13 mouse cellular contexts compared by ENCODE assay signal in genomic region chr5:118113617-118114016, GRCm38 (mm10). TPM values are rescaled to one million over a fixed set of nuclear protein-coding genes. Genes with fewer than 3 reads are reported as not detected.
DNase-seq lines count a peak whose midpoint lies in the region; ATAC-seq and TF ChIP-seq lines count a peak whose summit lies in the region.
"Had no signal": no experiment of that assay in that cellular context is flagged by ENCODE, and none has a peak within 500 bp of the region (broad histone marks: within the 10 kb centered on the region; RNA-seq: fewer than 3 reads in every experiment).

No protein-coding gene starts in this region.

- peaks cover 29% of the 10 kb centered on the region for H3K36me3 ChIP-seq in kidney, postnatal 0 days (ENCODE audit: insufficient read depth, low read length)
- peaks cover 60% of the 10 kb centered on the region for H3K36me3 ChIP-seq in kidney, embryonic 15.5 days
- H3K36me3 ChIP-seq in forebrain, embryonic 14.5 days (ENCODE audit: control insufficient read depth, insufficient read depth, low read length), result peaks cover 19% of the 10 kb centered on the region
- H3K36me3 ChIP-seq in heart, embryonic 12.5 days, result peaks cover 57% of the 10 kb centered on the region

- no peaks in the 10 kb centered on the region for H3K9me3 ChIP-seq in kidney, postnatal 0 days (replicated peaks; ENCODE audit: low read length)
- no peaks in the 10 kb centered on the region for H3K9me3 ChIP-seq in kidney, embryonic 15.5 days (replicated peaks)
- H3K9me3 ChIP-seq in forebrain, embryonic 14.5 days (replicated peaks; ENCODE audit: control insufficient read depth, low read length), result no peaks in the 10 kb centered on the region
- H3K9me3 ChIP-seq in heart, embryonic 12.5 days (replicated peaks), result no peaks in the 10 kb centered on the region
- H3K9me3 ChIP-seq: G1E; hindbrain, embryonic 12.5 days; limb, embryonic 15.5 days had no signal

- peak; percentile 12; the same call in 1 of the 2 replicates for TF ChIP-seq CTCF in kidney, postnatal 0 days (IDR thresholded peaks at IDR 0.05; ENCODE audit: low read depth)

- no peaks in the 10 kb centered on the region for H3K4me1 ChIP-seq in kidney, postnatal 0 days (replicated peaks; ENCODE audit: insufficient read depth, low read length)
- H3K4me1 ChIP-seq in kidney, embryonic 15.5 days, result peaks cover 2% of the 10 kb centered on the region; the same call in 1 of the 2 replicates
- peaks cover 19% of the 10 kb centered on the region for H3K4me1 ChIP-seq in forebrain, embryonic 14.5 days (ENCODE audit: control insufficient read depth, insufficient read depth, low read length)
- peaks cover 19% of the 10 kb centered on the region for H3K4me1 ChIP-seq in heart, embryonic 12.5 days (replicated peaks)

- no peak overlapping the region for H3K9ac ChIP-seq in kidney, postnatal 0 days (ENCODE audit: low read depth, low read length)
- no peak overlapping the region for H3K9ac ChIP-seq in kidney, embryonic 15.5 days
- no peak overlapping the region for H3K9ac ChIP-seq in forebrain, embryonic 14.5 days (ENCODE audit: low read length)
- no peak overlapping the region for H3K9ac ChIP-seq in heart, embryonic 12.5 days
- H3K9ac ChIP-seq: hindbrain, embryonic 12.5 days; limb, embryonic 15.5 days had no signal

- no peak for DNase-seq in kidney, postnatal 0 days (ENCODE audit: low spot score)
- peak; percentile 86 for DNase-seq in forebrain, embryonic 14.5 days (ENCODE audit: low spot score)
- peak; percentile 59 to 74 for DNase-seq in layer of hippocampus, postnatal 14 days (ENCODE audit: low spot score in 2 of 2)
- peak; percentile 83 for DNase-seq in right cerebral cortex, postnatal 25 days
- no peak for DNase-seq in adipocyte (ENCODE audit: low spot score)
- DNase-seq in thymus, postnatal 25 days, result no peak
- DNase-seq: thymus, postnatal 14 days had no signal

- H3K4me3 ChIP-seq in kidney, postnatal 0 days (replicated peaks; ENCODE audit: low read depth, low read length), result no peak overlapping the region
- H3K4me3 ChIP-seq in kidney, embryonic 15.5 days (replicated peaks), result no peak overlapping the region
- H3K4me3 ChIP-seq in forebrain, embryonic 14.5 days (ENCODE audit: low read depth, low read length), result no peak overlapping the region
- H3K4me3 ChIP-seq in heart, embryonic 12.5 days, result no peak overlapping the region
- H3K4me3 ChIP-seq: hindbrain, embryonic 12.5 days; limb, embryonic 15.5 days had no signal

- WGBS in kidney, postnatal 0 days, result 81% methylated on average over 11 of the region's 13 CpGs
- 75% methylated on average over 13 of the region's 13 CpGs for WGBS in kidney, embryonic 15.5 days
- 51% methylated on average over 13 of the region's 13 CpGs for WGBS in forebrain, embryonic 14.5 days
- WGBS in heart, embryonic 12.5 days, result 85% methylated on average over 13 of the region's 13 CpGs

- no peak overlapping the region for H3K27ac ChIP-seq in kidney, postnatal 0 days
- H3K27ac ChIP-seq in kidney, embryonic 15.5 days, result no peak overlapping the region
- H3K27ac ChIP-seq in forebrain, embryonic 14.5 days (ENCODE audit: low read depth, low read length), result peak overlapping the region; percentile 60
- H3K27ac ChIP-seq in heart, embryonic 12.5 days (ENCODE audit: poor library complexity, severe bottlenecking), result no peak overlapping the region
- H3K27ac ChIP-seq: hindbrain, embryonic 12.5 days; limb, embryonic 15.5 days had no signal

- H3K4me2 ChIP-seq in kidney, postnatal 0 days (ENCODE audit: low read length), result no peak overlapping the region
- no peak overlapping the region for H3K4me2 ChIP-seq in kidney, embryonic 15.5 days
- H3K4me2 ChIP-seq in forebrain, embryonic 14.5 days (ENCODE audit: low read length), result no peak overlapping the region
- no peak overlapping the region for H3K4me2 ChIP-seq in heart, embryonic 12.5 days
- H3K4me2 ChIP-seq: hindbrain, embryonic 12.5 days; limb, embryonic 15.5 days had no signal

- no peaks in the 10 kb centered on the region for H3K27me3 ChIP-seq in kidney, postnatal 0 days (ENCODE audit: insufficient read depth, low read length)
- H3K27me3 ChIP-seq in kidney, embryonic 15.5 days, result no peaks in the 10 kb centered on the region
- H3K27me3 ChIP-seq in forebrain, embryonic 14.5 days (replicated peaks; ENCODE audit: control insufficient read depth, insufficient read depth, low read length), result no peaks in the 10 kb centered on the region
- no peaks in the 10 kb centered on the region for H3K27me3 ChIP-seq in heart, embryonic 12.5 days (replicated peaks)
- H3K27me3 ChIP-seq: hindbrain, embryonic 12.5 days; limb, embryonic 15.5 days had no signal

- no peak for ATAC-seq in kidney, postnatal 0 days (replicated peaks; ENCODE audit: low FRiP score, low read depth)
- no peak for ATAC-seq in kidney, embryonic 15.5 days (replicated peaks; ENCODE audit: low FRiP score)
- peak; percentile 47 for ATAC-seq in forebrain, embryonic 14.5 days
- no peak for ATAC-seq in heart, embryonic 12.5 days (ENCODE audit: insufficient number of reproducible peaks, low FRiP score)

RNA-seq across cellular contexts. Expression of gene Fbxw8, which starts 41.6 kb away (rescaled TPM):
- 23.9 and 24.7 TPM in 2 replicates for polyA plus RNA-seq in kidney, postnatal 0 days (2015; fragmentation: Nextera tagmentation; extraction: Ambion mirVana)
- 25.7 and 28.9 TPM in 2 replicates for polyA plus RNA-seq in kidney, embryonic 15.5 days (2015; fragmentation: Nextera tagmentation; extraction: Ambion mirVana)
- 17.1 and 19.5 TPM in 2 replicates for polyA plus RNA-seq in forebrain, embryonic 14.5 days (2014; fragmentation: Nextera tagmentation; extraction: Ambion mirVana)
- 10 to 100 TPM; 40.4 to 41.7 TPM for total RNA-seq in layer of hippocampus, postnatal 14 days (2021)
- 36.6 and 38.9 TPM in 2 replicates for polyA plus RNA-seq in heart, embryonic 12.5 days (2016; fragmentation: Nextera tagmentation; extraction: Ambion mirVana)

RNA-seq across cellular contexts. Expression of gene Hrk, which starts 50.8 kb away (rescaled TPM):
- 0.03 TPM in 1 of 2 replicates, not detected in the other for polyA plus RNA-seq in kidney, postnatal 0 days (2015; fragmentation: Nextera tagmentation; extraction: Ambion mirVana)
- polyA plus RNA-seq in kidney, embryonic 15.5 days (2015; fragmentation: Nextera tagmentation; extraction: Ambion mirVana), result 0.09 and 0.12 TPM in 2 replicates
- polyA plus RNA-seq in forebrain, embryonic 14.5 days (2014; fragmentation: Nextera tagmentation; extraction: Ambion mirVana), result 1.1 and 1.7 TPM in 2 replicates
- 10 to 100 TPM; 35.7 to 36.7 TPM for total RNA-seq in layer of hippocampus, postnatal 14 days (2021)
- 0.09 TPM in 1 of 2 replicates, not detected in the other for polyA plus RNA-seq in heart, embryonic 12.5 days (2016; fragmentation: Nextera tagmentation; extraction: Ambion mirVana)
- total RNA-seq: megakaryocyte-erythroid progenitor cell, adult 5-6 weeks had no signal
- polyA plus RNA-seq: G1E had no signal

Comparison
In these comparisons a context has a peak if more than half of its experiments do, and no peak if none do; other contexts are left out.
1. DNase-seq: peak in forebrain, embryonic 14.5 days (single experiment), layer of hippocampus, postnatal 14 days (2 of 2) and right cerebral cortex, postnatal 25 days (single experiment); none in kidney, postnatal 0 days (single experiment), adipocyte (single experiment) and thymus, postnatal 25 days (single experiment).